Mouse (Mus musculus): Measurements from ENCODE around the gene Trmt5. TPM values are rescaled to one million over a fixed set of nuclear protein-coding genes. Genes with fewer than 3 reads are reported as not detected.

Trmt5 gene
- 22.6 TPM for polyA plus RNA-seq (2017; shearing (Covaris generic))

DNA sequence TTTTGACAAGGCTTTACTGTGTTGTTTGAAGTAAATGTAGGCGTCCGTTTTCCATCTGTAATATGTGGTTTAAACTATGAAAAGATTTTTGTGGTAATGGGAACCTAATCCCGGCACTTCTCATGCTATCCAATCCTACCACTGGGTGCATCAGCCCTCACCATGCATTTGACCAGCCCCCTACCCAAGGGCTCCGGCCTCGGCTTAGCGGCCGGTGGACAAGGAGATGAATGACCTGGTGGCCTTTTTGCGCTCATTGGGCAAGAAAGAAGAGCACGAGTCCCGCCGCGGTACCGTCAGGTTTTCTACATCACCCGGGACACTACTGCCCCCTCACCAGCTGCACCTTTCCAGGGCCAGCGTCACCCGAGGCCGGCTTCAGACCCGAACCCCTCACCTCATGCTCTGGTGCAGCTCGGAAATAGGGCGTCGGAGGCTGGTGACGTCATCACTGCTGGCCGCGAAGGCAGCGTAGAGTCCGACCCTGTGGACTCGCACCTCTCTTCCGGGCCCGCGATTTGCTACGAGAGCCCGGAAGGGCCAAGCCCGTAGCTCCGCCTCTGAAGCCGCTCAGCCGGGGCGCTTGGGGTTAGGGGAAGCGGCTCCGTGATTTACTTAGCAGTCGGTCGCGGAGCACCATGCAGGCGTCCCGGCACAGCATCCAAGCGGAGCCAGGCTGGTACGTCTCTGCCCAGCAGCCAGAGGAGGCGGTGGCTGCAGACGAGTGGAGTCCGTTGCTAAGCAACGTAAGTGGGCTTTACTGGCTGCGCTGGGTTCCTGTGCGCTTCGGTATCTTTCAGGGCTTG is at the start of gene Trmt5, which contains the start of gene Slc38a6:
Gene Trmt5 (minus strand): TSS at position 424 of the 806 bp plus-strand sequence.
Gene Slc38a6 (plus strand): TSS at position 493 of the 806 bp plus-strand sequence.

Other genes with a start within 250 kb of the Trmt5 start
- gene Six1, start 232.8 kb downstream of the Trmt5 start, polyA plus RNA-seq (2017; shearing (Covaris generic)) = not detected
- 0.06 TPM for gene Six4, start 173.3 kb downstream of the Trmt5 start, polyA plus RNA-seq (2017; shearing (Covaris generic))
- gene Mnat1, start 163.0 kb downstream of the Trmt5 start, polyA plus RNA-seq (2017; shearing (Covaris generic)) = 32.1 TPM
- gene Slc38a6, start 69 bp upstream of the Trmt5 start, polyA plus RNA-seq (2017; shearing (Covaris generic)) = 6.5 TPM